Mouse (Mus musculus): ENCODE data around the gene Plxnb1. TPM values are rescaled to one million over a fixed set of nuclear protein-coding genes. Genes with fewer than 3 reads are reported as not detected.
A peak's percentile ranks its signal among the peaks of the same experiment; 100 is the strongest.

Plxnb1 gene
- total and polyA plus RNA-seq, 3 experiments = under 0.01 TPM; not detected in 2

DNA sequence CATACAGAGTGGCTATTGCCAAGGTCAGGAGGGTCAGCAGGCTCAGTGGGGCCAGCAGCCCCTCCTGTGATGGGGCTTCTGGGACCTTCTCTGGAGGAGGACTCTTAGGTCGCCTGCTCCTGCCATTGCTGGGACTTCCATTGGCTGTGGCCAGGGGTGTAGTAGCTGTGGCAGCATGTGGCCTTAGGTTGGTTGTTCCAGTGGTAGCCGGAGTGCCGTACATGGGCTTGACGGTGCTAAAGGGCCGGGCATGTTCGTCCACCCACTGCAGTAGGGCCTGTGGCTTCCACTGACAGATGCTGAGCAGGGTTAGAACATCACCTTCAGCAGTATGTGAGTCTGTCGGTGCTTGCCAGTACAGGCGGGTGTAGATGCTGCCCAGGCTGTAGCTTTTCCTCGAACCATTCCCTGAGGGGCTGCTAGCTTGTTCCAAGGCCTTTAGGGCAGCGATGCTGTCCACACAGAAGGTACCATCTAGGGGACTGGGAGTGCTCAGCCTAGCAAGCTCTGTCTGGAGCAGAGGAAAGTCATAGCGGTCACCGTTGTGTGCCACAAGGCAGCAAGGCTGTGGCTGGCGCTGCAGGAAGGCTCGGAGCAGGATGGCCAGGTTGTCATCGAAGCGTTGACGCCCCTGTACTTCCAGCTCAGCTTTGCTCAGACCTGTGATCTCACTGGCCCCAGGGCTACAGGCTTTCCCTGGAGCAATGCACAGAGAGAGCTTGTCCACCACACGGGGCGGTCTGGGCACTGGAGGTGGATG lies 37.0 kb upstream of the Plxnb1 start:
- Histone ChIP-seq H3K4me3 (replicated peaks in 1 of 3; ENCODE audit: low read depth in 2 of 3, low read length in 2 of 3, poor library complexity in 1 of 3) (peak overlapping the region; percentile 35 to 53 (median 46)), H3K79me2 (replicated peaks; ENCODE audit: control insufficient read depth, extremely low read depth, insufficient read depth, poor library complexity, severe bottlenecking) (peaks cover 43% of the 10 kb centered on the region), H3K27me3 (replicated peaks) (no peaks in the 10 kb centered on the region), H3K4me2 (ENCODE audit: insufficient read depth, low read depth, poor library complexity, severe bottlenecking) (peak overlapping the region; percentile 55), H3K27ac (ENCODE audit: insufficient read depth, low read depth) (peak overlapping the region; percentile 89), H3K4me1 (ENCODE audit: control insufficient read depth in 1 of 2, insufficient read depth in 2 of 2) (peaks cover 35 to 67% of the 10 kb centered on the region in 2 experiments), H3K9ac (ENCODE audit: insufficient read depth, low read depth) (peak overlapping the region; percentile 23; the same call in 1 of the 2 replicates), H3K36me3 (replicated peaks in 1 of 2; ENCODE audit: control insufficient read depth in 1 of 2, insufficient read depth in 1 of 2, low read length in 1 of 2) (peaks cover 42 to 68% of the 10 kb centered on the region in 2 experiments), H3K9me3 (replicated peaks; ENCODE audit: low read length) (no peaks in the 10 kb centered on the region)
- dilution Hi-C loops (cut with MboI; ENCODE audit: extremely low pct_ligation_motif_present, extremely low pct_unique_long_range_greater_than_20kb, low sequenced_read_pairs) (no loop called here), in situ Hi-C loops (cut with MboI; ENCODE audit: low pct_ligation_motif_present, low pct_unique_long_range_greater_than_20kb, low sequenced_read_pairs) (no loop called here)
- TF ChIP-seq RAD21 (IDR thresholded peaks at IDR 0.05; ENCODE audit: low read depth, low read length) = no peak
- 0 out of 2 replicates have a peak, but pooled peaks have one; percentile 32 for TF ChIP-seq MXI1 (IDR thresholded peaks at IDR 0.05; ENCODE audit: low read depth, low read length)
- no peak for TF ChIP-seq CTCF (conservative IDR thresholded peaks at IDR 0.05 in 1 of 2, IDR thresholded peaks at IDR 0.05 in 1 of 2; ENCODE audit: low read depth in 2 of 2, low read length in 2 of 2)
- no peak for TF ChIP-seq ZNF384 (IDR thresholded peaks at IDR 0.05; ENCODE audit: low read depth, low read length)
- TF ChIP-seq CHD2 (IDR thresholded peaks at IDR 0.05; ENCODE audit: low read length) = no peak
- no peak for TF ChIP-seq NRF1 (IDR thresholded peaks at IDR 0.05; ENCODE audit: low read depth, low read length)
- no peak for TF ChIP-seq ETS1 (conservative IDR thresholded peaks at IDR 0.05; ENCODE audit: low read depth, low read length)
- TF ChIP-seq E2F4 (IDR thresholded peaks at IDR 0.05; ENCODE audit: insufficient replicate concordance, low read depth, low read length) = no peak
- no peak for TF ChIP-seq NELFE (IDR thresholded peaks at IDR 0.05; ENCODE audit: low read depth, low read length)
- TF ChIP-seq POLR2AphosphoS2 (IDR thresholded peaks at IDR 0.05; ENCODE audit: low read depth, low read length) = peak; percentile 3; the same call in 1 of the 2 replicates
- TF ChIP-seq EP300 (IDR thresholded peaks at IDR 0.05; ENCODE audit: low read length) = no peak
- TF ChIP-seq USF1 (IDR thresholded peaks at IDR 0.05; ENCODE audit: low read depth, low read length) = no peak
- TF ChIP-seq ELF1 (IDR thresholded peaks at IDR 0.05; ENCODE audit: low read depth, low read length) = no peak
- TF ChIP-seq SMC3 (IDR thresholded peaks at IDR 0.05; ENCODE audit: low read depth, low read length) = no peak
- TF ChIP-seq IRF4 (IDR thresholded peaks at IDR 0.05; ENCODE audit: low read depth, low read length) = no peak
- TF ChIP-seq TCF12 (IDR thresholded peaks at IDR 0.05; ENCODE audit: low read depth, low read length) = no peak
- no peak for TF ChIP-seq KAT2A (IDR thresholded peaks at IDR 0.05; ENCODE audit: insufficient replicate concordance, low read length)
- TF ChIP-seq MYC (IDR thresholded peaks at IDR 0.05; ENCODE audit: low read depth, low read length) = no peak
- 0 out of 2 replicates have a peak, but pooled peaks have one; percentile 25 for TF ChIP-seq SIN3A (IDR thresholded peaks at IDR 0.05; ENCODE audit: low read length)
- TF ChIP-seq GABPA (IDR thresholded peaks at IDR 0.05; ENCODE audit: insufficient replicate concordance, low read depth, low read length) = no peak
- TF ChIP-seq POLR2A (IDR thresholded peaks at IDR 0.05; ENCODE audit: low read depth, low read length) = no peak
- no peak for TF ChIP-seq MAZ (IDR thresholded peaks at IDR 0.05; ENCODE audit: low read depth, low read length)
- no peak for TF ChIP-seq TBP (conservative IDR thresholded peaks at IDR 0.05; ENCODE audit: low read depth, low read length)
- no peak for TF ChIP-seq JUN (IDR thresholded peaks at IDR 0.05; ENCODE audit: insufficient read depth, low read depth, low read length)
- no peak for TF ChIP-seq RCOR1 (conservative IDR thresholded peaks at IDR 0.05; ENCODE audit: low read depth, low read length)
- TF ChIP-seq MAX (IDR thresholded peaks at IDR 0.05; ENCODE audit: low read length) = no peak
- TF ChIP-seq UBTF (IDR thresholded peaks at IDR 0.05; ENCODE audit: low read depth, low read length) = no peak
- DNase-seq (ENCODE audit: extremely low read depth) = no peak

All from CH12.LX (cell line).